Mouse (Mus musculus) lung, embryonic 16.5 days (tissue): ENCODE measurements around the gene Prdm4. TPM values are rescaled to one million over a fixed set of nuclear protein-coding genes. Genes with fewer than 3 reads are reported as not detected.

Experiments used
- ATAC-seq: fragments of 200-750 bp; cut with Nextera tagmentation; 2 replicates; pipeline ENCODE4 v1.8.0; 2017; ENCODE audit warnings: low read depth, mild to moderate bottlenecking, moderate library complexity
- H3K27ac ChIP-seq: fragments of 300-500 bp; sonication (generic); 2 replicates; pipeline ENCODE4 v1.5.1; 2014; ENCODE audit warnings: mild to moderate bottlenecking, control low read depth, low read length
- H3K27me3 ChIP-seq: fragments of 300-500 bp; sonication (generic); 2 replicates; pipeline ENCODE4 v1.6.1; 2014; ENCODE audit warnings: low read depth, low read length, mixed read lengths; ENCODE audit not compliant: control insufficient read depth, insufficient read depth
- H3K36me3 ChIP-seq: fragments of 300-500 bp; sonication (generic); 2 replicates; pipeline ENCODE4 v1.6.1; 2014; ENCODE audit warnings: low read length; ENCODE audit not compliant: control insufficient read depth, insufficient read depth
- H3K4me1 ChIP-seq: fragments of 300-500 bp; sonication (generic); replicated peaks from 2 replicates; pipeline ENCODE4 v1.6.1; 2014; ENCODE audit warnings: low read length, mixed read lengths; ENCODE audit not compliant: control insufficient read depth, insufficient read depth
- H3K4me2 ChIP-seq: fragments of 300-500 bp; sonication (generic); 2 replicates; pipeline ENCODE4 v1.6.1; 2014; ENCODE audit warnings: low read depth, low read length, control low read depth
- H3K4me3 ChIP-seq: fragments of 300-500 bp; sonication (generic); 2 replicates; pipeline ENCODE4 v1.5.1; 2014; ENCODE audit warnings: mild to moderate bottlenecking, low read length, control low read depth
- H3K9ac ChIP-seq: fragments of 300-500 bp; sonication (generic); 2 replicates; pipeline ENCODE4 v1.6.1; 2014; ENCODE audit warnings: low read length, control low read depth
- H3K9me3 ChIP-seq: fragments of 300-500 bp; sonication (generic); 2 replicates; pipeline ENCODE4 v1.6.1; 2016; ENCODE audit warnings: low read length; ENCODE audit not compliant: control insufficient read depth
- WGBS: fragments of 180-500 bp; shearing (Covaris S2); extraction: QIAGEN DNeasy Blood & Tissue Kit; methylation state at CpG from one replicate; pipeline ENCODE4 v1.1.7; 2014; 5-methylcytosine and 5-hydroxymethylcytosine counted together
- polyA plus RNA-seq: library from polyadenylated mRNA; unstranded; fragments of >200 nt; fragmentation: Nextera tagmentation; extraction: Ambion mirVana; gene quantifications from 2 replicates; pipeline ENCODE4 v1.2.1, GENCODE M21; 2015

Gene Prdm4
- polyA plus RNA-seq, 1 experiment from 2014 or later = 11.1 TPM

DNA sequence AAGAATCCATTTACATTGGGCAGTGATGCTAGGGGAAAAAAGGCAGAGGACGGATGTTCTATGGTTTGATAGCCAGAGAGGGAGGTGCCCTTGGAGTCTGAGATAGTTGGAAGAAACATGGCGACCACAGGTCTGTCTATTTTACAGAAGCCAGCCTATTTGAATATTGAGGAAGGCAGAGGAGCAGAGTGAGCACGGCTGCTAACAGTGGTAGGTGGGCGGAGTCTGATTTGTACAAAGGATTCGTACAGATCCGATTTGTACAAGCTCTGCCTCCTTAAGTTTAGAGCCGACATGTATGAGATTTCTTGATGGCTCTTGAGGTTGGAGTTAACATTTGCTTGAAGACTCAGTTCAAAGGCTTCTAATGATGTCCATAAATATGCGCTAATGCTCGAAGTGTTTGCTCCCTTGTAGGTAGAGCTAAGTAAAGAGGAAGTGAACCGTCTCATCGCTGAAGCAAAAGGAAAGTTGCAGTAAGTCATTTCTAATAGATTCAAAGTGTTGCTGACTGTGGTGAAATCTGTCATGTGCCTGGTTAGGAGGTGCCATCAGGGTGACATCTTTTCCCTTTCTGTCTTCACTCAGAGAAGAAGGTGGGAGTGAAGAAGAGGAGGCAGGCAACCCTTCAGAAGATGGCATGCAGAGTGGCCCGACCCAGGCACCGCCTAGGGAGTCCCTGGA lies 42.9 kb downstream of the Prdm4 start:
- Histone ChIP-seq H3K27ac (no peak overlapping the region), H3K27me3 (no peaks in the 10 kb centered on the region), H3K9ac (no peak overlapping the region), H3K4me2 (no peak overlapping the region), H3K36me3 (peaks cover 29% of the 10 kb centered on the region), H3K4me1 (peaks cover 14% of the 10 kb centered on the region), H3K9me3 (no peaks in the 10 kb centered on the region), H3K4me3 (no peak overlapping the region)
- ATAC-seq = 0 out of 2 replicates have a peak, but pooled peaks have one; percentile 19
- 71% methylated on average over 13 of the region's 13 CpGs for WGBS

DNA sequence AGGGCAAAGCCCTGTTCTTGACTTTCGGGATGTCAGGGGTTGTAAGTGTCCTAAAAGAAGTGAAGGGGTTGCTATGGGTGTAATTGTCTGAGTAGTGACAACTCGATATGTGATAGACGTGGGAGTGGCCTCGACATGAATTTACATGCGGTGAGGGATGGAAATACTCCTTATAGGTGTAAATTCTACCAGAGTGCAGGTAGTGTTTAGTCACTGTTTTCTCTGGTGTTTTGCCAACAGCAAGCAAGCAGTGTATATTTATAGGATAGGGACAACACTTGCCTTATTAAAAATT lies 44.5 kb downstream of the Prdm4 start:
- Histone ChIP-seq H3K9me3 (no peaks in the 10 kb centered on the region), H3K4me1 (peaks cover 14% of the 10 kb centered on the region), H3K36me3 (peaks cover 22% of the 10 kb centered on the region), H3K4me2 (peak overlapping the region; percentile 89), H3K4me3 (peak overlapping the region; percentile 99), H3K27ac (no peak overlapping the region), H3K27me3 (no peaks in the 10 kb centered on the region), H3K9ac (peak overlapping the region; percentile 94)
- peak; percentile 29; the same call in 1 of the 2 replicates for ATAC-seq
- 1% methylated on average over 5 of the region's 5 CpGs for WGBS

DNA sequence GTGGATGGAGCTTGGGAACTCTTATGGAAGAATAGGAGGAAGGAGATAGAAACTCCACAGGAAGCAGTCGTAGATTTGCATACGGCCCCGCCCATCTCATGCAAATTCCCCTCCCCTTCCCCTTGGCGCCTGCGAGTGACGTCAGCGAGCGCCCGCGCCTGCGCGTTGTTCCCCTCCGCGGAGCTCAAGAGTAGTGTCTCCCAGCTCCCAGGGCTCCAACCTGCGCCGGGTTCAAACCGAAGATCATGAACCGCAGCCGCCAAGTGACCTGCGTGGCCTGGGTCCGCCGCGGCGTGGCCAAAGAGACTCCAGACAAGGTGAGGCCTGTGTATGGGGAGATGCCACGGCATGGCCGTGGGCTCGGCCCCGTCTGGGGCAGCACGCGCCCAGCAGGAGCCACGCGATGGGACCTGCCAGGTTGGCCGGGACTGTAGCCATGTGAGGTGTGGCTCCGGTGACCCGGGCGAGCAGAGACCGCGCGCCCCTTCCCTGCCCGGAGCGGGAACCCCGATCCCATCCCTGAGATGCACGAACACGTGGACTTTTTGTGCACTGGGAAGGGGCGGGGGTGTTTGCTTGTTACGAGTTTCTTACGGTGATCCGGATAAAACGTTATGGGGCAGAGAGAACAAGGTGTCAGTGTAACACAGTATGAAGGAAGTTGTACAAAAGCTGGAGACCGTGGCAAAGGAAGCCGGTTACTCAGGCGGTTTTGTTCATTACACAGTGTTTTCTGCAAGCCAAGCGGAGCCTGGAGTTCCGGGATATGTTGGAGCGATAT lies 45.1 kb downstream of the Prdm4 start:
- H3K27ac ChIP-seq = peak overlapping the region; percentile 72
- no peaks in the 10 kb centered on the region for H3K9me3 ChIP-seq
- under 1% methylated on average over 55 of the region's 55 CpGs for WGBS
- ATAC-seq = peak; percentile 95
- no peaks in the 10 kb centered on the region for H3K27me3 ChIP-seq
- H3K4me1 ChIP-seq = peaks cover 14% of the 10 kb centered on the region
- peak overlapping the region; percentile 89 for H3K4me2 ChIP-seq
- H3K9ac ChIP-seq = peak overlapping the region; percentile 94
- H3K4me3 ChIP-seq = peak overlapping the region; percentile 99
- H3K36me3 ChIP-seq = peaks cover 20% of the 10 kb centered on the region

DNA sequence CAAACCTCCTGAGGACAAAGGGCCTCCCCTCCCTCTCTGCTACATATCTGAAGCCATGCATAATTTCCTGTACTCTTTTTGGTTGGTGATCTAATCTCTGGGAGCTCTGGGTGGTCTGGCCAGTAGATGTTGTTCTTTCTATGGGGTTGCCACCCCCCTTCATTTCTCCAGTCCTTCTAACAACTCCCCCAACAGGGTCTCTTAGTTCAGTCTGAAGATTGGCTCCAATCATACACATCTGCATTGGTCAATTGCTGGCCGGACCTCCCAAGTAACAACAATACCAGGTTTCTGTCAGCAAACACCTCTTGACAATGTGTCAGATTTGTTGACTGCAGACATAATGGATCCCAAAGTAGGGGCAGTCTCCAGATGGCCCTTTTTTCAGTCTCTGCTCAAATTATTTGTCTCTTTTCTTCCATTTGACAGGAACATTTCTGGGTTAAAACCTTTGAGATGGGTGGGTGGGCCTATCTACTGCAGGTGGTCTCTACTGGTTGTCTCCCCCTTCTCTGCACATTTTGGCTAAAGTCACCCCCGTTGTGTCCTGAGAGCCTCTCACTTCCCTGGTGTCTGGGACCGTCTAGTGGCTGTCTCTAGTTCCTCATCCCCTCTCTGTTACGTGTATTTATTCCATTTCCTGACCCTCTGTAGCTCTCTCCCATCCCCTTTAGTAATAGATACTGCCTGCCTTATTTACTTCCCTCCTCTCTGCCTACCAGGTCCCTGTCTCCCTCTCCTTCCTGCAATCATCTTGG lies 70.7 kb downstream of the Prdm4 start:
- ATAC-seq = peak; percentile 96
- no peak overlapping the region for H3K9ac ChIP-seq
- H3K27ac ChIP-seq = peak overlapping the region; percentile 61
- 20% methylated on average over 4 of the region's 4 CpGs for WGBS
- H3K9me3 ChIP-seq = no peaks in the 10 kb centered on the region
- H3K4me2 ChIP-seq = no peak overlapping the region
- no peaks in the 10 kb centered on the region for H3K36me3 ChIP-seq
- no peaks in the 10 kb centered on the region for H3K4me1 ChIP-seq
- no peak overlapping the region for H3K4me3 ChIP-seq
- no peaks in the 10 kb centered on the region for H3K27me3 ChIP-seq

Other genes with a start within 250 kb of the Prdm4 start
- 70.0 and 72.3 TPM in 2 replicates for gene Pwp1, start 87.6 kb downstream of the Prdm4 start, polyA plus RNA-seq
- gene Ascl4, start 10.5 kb upstream of the Prdm4 start, polyA plus RNA-seq = 0.10 and 0.19 TPM in 2 replicates
- gene Rtcb, start 40.7 kb upstream of the Prdm4 start, polyA plus RNA-seq = 176 and 177 TPM in 2 replicates
- 0.13 and 0.28 TPM in 2 replicates for gene Bpifc, start 94.8 kb upstream of the Prdm4 start, polyA plus RNA-seq
- gene Fbxo7, start 104.8 kb upstream of the Prdm4 start, polyA plus RNA-seq = 25.0 and 26.7 TPM in 2 replicates